Mouse (Mus musculus): ENCODE measurements around the gene Jade3. TPM values are rescaled to one million over a fixed set of nuclear protein-coding genes. Genes with fewer than 3 reads are reported as not detected.
"Not testable (repeated sequence)": the region's sequence is repeated elsewhere in the genome, so short reads cannot be mapped to it uniquely, and the experiment has no call there.

Gene Jade3
- polyA plus RNA-seq (2015; fragmentation: Nextera tagmentation; extraction: Ambion mirVana), result 4.1 and 4.3 TPM in 2 replicates

DNA sequence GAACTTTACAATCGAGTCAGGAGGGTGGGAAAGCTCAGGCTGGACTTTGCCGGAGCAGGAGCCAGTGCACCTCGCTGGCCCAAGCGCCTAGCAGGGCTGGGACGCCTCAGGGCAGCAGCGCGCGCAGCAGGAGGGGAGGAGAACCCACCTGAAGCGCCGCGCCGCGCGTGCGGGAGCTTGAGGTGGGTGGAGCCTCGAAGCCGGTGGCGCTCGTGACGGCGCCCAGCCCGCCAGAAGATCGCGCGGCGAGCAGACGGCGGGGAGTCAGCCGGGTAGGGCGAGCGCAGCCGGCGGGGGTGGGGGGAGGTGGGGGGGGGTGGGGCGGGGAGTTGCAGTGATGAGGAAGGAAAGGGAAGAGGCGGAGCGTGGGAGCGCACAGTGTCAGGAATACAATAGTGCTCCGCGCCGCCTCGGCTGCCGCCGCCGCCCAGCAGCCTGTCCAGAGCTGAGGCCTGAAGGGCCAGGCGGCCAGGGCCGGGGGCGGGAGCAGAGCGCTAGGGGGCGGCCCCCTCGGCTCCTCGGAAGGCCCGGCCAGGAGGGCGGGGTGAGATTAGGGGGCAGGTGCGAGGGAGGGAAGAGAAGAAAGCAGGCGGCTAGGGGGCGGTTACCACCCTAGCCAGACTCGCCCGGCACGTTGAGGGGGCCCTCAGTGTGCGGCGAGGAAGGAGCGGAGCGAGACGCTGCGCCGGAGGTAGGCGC is at the start of gene Jade3:
Gene Jade3, plus strand, starts transcription at position 549 of the 699 bp plus-strand sequence.
- H3K9ac ChIP-seq (ENCODE audit: low read length), result peak within 1 kb of the TSS; percentile 68
- no peaks in the 10 kb centered on the region; the same call in 1 of the 2 replicates for H3K36me3 ChIP-seq (ENCODE audit: control insufficient read depth, insufficient read depth)
- H3K27me3 ChIP-seq (ENCODE audit: control insufficient read depth, insufficient read depth, low read length), result no peaks in the 10 kb centered on the region
- peak; percentile 94 for ATAC-seq (replicated peaks; ENCODE audit: extremely low read depth, insufficient read depth, low FRiP score)
- 18% methylated on average over 55 of the region's 67 CpGs for WGBS
- no peaks in the 10 kb centered on the region for H3K9me3 ChIP-seq (replicated peaks; ENCODE audit: control insufficient read depth, low read length)
- peak within 1 kb of the TSS; percentile 63 for H3K4me2 ChIP-seq (ENCODE audit: low read depth, low read length)
- H3K4me3 ChIP-seq (ENCODE audit: low read length), result peak within 1 kb of the TSS; percentile 69
- peak within 1 kb of the TSS; percentile 89 for H3K27ac ChIP-seq (ENCODE audit: low read length)
- no peaks in the 10 kb centered on the region for H3K4me1 ChIP-seq (ENCODE audit: control insufficient read depth, insufficient read depth, low read length)

DNA sequence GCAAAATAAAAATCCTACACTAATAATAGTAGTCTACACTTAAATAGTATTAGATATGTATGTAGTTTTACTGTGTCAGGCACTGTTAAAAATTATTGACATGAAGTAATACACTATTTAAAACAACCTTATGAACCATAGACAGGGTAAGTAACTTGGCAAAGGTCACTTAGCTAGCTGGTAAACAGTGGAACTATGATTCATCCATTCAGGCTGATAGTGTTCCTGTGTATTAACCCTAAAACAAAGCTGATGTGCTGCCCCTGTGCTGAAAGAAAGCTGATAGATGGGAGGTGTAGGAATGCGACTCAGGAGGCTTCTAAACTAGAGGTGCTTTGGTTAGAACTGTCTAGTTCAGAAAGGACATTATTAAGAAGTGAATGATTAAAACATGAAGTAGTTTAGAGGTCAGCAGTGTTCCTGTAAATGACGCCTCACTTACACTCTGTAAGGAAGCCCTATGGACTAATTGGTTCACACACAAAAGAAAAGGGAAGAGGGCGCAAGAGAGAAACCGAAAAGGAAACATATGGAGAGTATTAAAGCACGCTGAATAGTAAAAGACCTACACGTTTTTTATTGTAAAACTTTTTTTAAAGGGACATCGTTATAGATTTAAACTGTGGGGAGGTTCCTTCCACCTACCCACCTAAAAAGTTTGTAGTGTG is 46.0 kb upstream of the Jade3 start:
- Histone ChIP-seq H3K36me3 (ENCODE audit: control insufficient read depth, insufficient read depth) (no peaks in the 10 kb centered on the region; the same call in 1 of the 2 replicates), H3K4me1 (ENCODE audit: control insufficient read depth, insufficient read depth, low read length) (no peaks in the 10 kb centered on the region), H3K9me3 (replicated peaks; ENCODE audit: control insufficient read depth, low read length) (no peaks in the 10 kb centered on the region), H3K4me2 (ENCODE audit: low read depth, low read length) (no peak overlapping the region), H3K9ac (ENCODE audit: low read length) (no peak overlapping the region), H3K27me3 (ENCODE audit: control insufficient read depth, insufficient read depth, low read length) (no peaks in the 10 kb centered on the region), H3K4me3 (ENCODE audit: low read length) (no peak overlapping the region), H3K27ac (ENCODE audit: low read length) (no peak overlapping the region)
- ATAC-seq (replicated peaks; ENCODE audit: extremely low read depth, insufficient read depth, low FRiP score), result no peak
- 71% methylated on average over 7 of the region's 7 CpGs for whole genome bisulfite sequencing

DNA sequence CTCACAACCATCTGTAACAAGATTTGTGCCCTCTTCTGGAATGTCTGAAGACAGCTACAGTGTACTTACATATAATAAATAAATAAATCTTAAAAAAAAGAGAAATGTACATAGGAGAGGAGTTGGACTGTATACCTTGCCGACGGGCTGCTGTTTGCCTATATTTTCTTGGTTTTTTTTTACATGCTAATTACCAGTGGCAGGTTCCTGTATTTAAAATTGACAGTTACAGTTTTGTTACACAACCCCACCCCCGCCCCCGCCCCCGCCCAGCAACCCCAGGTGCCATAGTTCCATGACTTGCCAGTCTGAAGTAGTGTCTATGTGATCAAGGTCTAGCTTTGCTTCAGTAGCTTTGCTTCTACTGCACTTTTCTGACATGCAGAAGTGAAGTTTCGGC is 43.2 kb upstream of the Jade3 start:
- H3K9ac ChIP-seq (ENCODE audit: low read length), result no peak overlapping the region
- ATAC-seq (replicated peaks; ENCODE audit: extremely low read depth, insufficient read depth, low FRiP score), result no peak
- no peaks in the 10 kb centered on the region for H3K9me3 ChIP-seq (replicated peaks; ENCODE audit: control insufficient read depth, low read length)
- H3K4me2 ChIP-seq (ENCODE audit: low read depth, low read length), result no peak overlapping the region
- no peak overlapping the region for H3K4me3 ChIP-seq (ENCODE audit: low read length)
- no peaks in the 10 kb centered on the region for H3K27me3 ChIP-seq (ENCODE audit: control insufficient read depth, insufficient read depth, low read length)
- H3K36me3 ChIP-seq (ENCODE audit: control insufficient read depth, insufficient read depth), result no peaks in the 10 kb centered on the region; the same call in 1 of the 2 replicates
- no peaks in the 10 kb centered on the region for H3K4me1 ChIP-seq (ENCODE audit: control insufficient read depth, insufficient read depth, low read length)
- H3K27ac ChIP-seq (ENCODE audit: low read length), result no peak overlapping the region
- 74% methylated on average over 6 of the region's 6 CpGs for WGBS

DNA sequence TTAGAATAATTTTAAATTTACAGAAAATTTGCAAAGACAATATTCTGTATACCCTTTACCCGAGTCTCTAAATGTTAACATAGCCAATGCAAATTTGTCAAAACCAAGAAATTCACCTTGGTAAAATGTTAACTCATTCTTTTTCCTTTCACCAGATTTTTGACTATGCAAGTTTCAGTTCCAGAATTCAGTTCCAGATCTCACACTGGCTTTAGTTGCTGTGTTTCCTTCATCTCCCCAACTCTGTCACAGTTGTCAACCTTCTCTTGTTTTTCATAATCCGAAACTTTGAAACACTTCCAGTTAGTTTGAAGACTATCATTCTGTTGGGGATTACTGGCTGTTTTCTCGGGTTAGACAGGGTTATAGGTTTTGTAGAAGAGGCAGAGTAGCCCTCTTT is 38.5 kb upstream of the Jade3 start:
- H3K4me3 ChIP-seq (ENCODE audit: low read length), result no peak overlapping the region
- no peak overlapping the region for H3K9ac ChIP-seq (ENCODE audit: low read length)
- H3K4me1 ChIP-seq (ENCODE audit: control insufficient read depth, insufficient read depth, low read length), result no peaks in the 10 kb centered on the region
- no peaks in the 10 kb centered on the region for H3K9me3 ChIP-seq (replicated peaks; ENCODE audit: control insufficient read depth, low read length)
- H3K4me2 ChIP-seq (ENCODE audit: low read depth, low read length), result no peak overlapping the region
- no peak for ATAC-seq (replicated peaks; ENCODE audit: extremely low read depth, insufficient read depth, low FRiP score)
- no peak overlapping the region for H3K27ac ChIP-seq (ENCODE audit: low read length)
- H3K27me3 ChIP-seq (ENCODE audit: control insufficient read depth, insufficient read depth, low read length), result no peaks in the 10 kb centered on the region
- no peaks in the 10 kb centered on the region for H3K36me3 ChIP-seq (ENCODE audit: control insufficient read depth, insufficient read depth)
- WGBS, result 68% methylated on average over 3 of the region's 3 CpGs

DNA sequence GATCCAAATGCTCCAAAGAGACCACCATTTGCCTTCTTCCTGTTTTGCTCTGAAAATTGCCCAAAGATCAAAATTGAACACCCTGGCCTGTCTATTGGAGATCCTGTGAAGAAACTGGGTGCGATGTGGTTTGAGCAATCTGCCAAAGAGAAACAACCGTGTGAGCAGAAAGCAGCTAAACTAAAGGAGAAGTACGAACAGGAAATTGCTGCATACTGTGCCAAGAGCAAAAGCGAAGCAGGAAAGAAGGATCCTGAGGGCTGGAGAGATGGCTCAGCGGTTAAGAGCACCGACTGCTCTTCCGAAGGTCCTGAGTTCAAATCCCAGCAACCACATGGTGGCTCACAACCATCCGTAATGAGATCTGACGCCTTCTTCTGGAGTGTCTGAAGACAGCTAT is 33.5 kb upstream of the Jade3 start:
- not testable (repeated sequence) for H3K27me3 ChIP-seq (ENCODE audit: control insufficient read depth, insufficient read depth, low read length); H3K4me3 ChIP-seq (ENCODE audit: low read length); H3K9me3 ChIP-seq (replicated peaks; ENCODE audit: control insufficient read depth, low read length); H3K4me2 ChIP-seq (ENCODE audit: low read depth, low read length); H3K9ac ChIP-seq (ENCODE audit: low read length); H3K27ac ChIP-seq (ENCODE audit: low read length); H3K36me3 ChIP-seq (ENCODE audit: control insufficient read depth, insufficient read depth); ATAC-seq (replicated peaks; ENCODE audit: extremely low read depth, insufficient read depth, low FRiP score); H3K4me1 ChIP-seq (ENCODE audit: control insufficient read depth, insufficient read depth, low read length)
- 79% methylated on average over 9 of the region's 9 CpGs for WGBS

DNA sequence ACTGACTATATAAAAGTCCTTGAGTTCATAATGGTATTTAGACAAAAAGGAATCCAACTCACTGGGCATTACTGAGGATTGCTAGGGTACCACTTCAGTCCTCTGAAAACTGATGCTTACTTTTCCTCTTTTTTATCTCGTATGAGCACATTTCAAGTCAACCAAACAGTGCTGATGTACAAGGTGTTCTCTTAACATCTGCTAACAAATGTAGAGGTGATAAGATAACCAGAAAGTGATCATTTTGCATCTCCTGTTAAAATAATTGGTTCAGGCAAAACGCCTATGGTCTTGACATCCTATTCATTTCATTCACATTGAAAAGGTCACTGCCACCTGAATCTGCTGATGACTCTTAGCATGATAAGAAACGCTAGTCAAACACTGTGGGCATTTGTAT is 32.5 kb upstream of the Jade3 start:
- no peak overlapping the region for H3K9ac ChIP-seq (ENCODE audit: low read length)
- ATAC-seq (replicated peaks; ENCODE audit: extremely low read depth, insufficient read depth, low FRiP score), result no peak
- H3K4me2 ChIP-seq (ENCODE audit: low read depth, low read length), result no peak overlapping the region
- no peaks in the 10 kb centered on the region for H3K9me3 ChIP-seq (replicated peaks; ENCODE audit: control insufficient read depth, low read length)
- no peaks in the 10 kb centered on the region for H3K36me3 ChIP-seq (ENCODE audit: control insufficient read depth, insufficient read depth)
- no peak overlapping the region for H3K4me3 ChIP-seq (ENCODE audit: low read length)
- no peaks in the 10 kb centered on the region for H3K27me3 ChIP-seq (ENCODE audit: control insufficient read depth, insufficient read depth, low read length)
- H3K27ac ChIP-seq (ENCODE audit: low read length), result no peak overlapping the region
- no peaks in the 10 kb centered on the region for H3K4me1 ChIP-seq (ENCODE audit: control insufficient read depth, insufficient read depth, low read length)
- WGBS, result 58% methylated on average over 3 of the region's 3 CpGs

DNA sequence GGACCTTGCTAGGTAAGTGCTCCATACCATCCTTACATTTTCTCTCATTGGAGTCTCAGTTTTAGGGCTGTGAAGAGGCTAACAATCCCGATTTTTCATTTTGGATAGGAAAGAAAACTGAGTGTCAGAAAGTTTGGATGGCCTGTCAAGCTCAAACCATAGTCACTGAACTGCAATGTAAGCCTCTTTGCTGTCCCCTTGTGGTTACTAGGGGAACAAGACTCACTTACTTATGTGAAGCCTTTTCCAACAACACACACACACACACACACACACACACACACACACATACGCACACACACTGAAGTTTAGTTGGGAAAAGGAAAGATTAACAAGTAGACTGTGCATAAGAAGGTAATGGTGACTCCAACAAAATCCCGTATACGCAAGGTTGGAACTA is 21.4 kb upstream of the Jade3 start:
- ATAC-seq (replicated peaks; ENCODE audit: extremely low read depth, insufficient read depth, low FRiP score), result no peak
- Histone ChIP-seq H3K36me3 (ENCODE audit: control insufficient read depth, insufficient read depth) (no peaks in the 10 kb centered on the region; the same call in 1 of the 2 replicates), H3K9ac (ENCODE audit: low read length) (no peak overlapping the region), H3K27ac (ENCODE audit: low read length) (no peak overlapping the region), H3K4me3 (ENCODE audit: low read length) (no peak overlapping the region), H3K4me2 (ENCODE audit: low read depth, low read length) (no peak overlapping the region), H3K27me3 (ENCODE audit: control insufficient read depth, insufficient read depth, low read length) (no peaks in the 10 kb centered on the region), H3K9me3 (replicated peaks; ENCODE audit: control insufficient read depth, low read length) (no peaks in the 10 kb centered on the region), H3K4me1 (ENCODE audit: control insufficient read depth, insufficient read depth, low read length) (no peaks in the 10 kb centered on the region)
- WGBS, result 78% methylated on average over 4 of the region's 4 CpGs

DNA sequence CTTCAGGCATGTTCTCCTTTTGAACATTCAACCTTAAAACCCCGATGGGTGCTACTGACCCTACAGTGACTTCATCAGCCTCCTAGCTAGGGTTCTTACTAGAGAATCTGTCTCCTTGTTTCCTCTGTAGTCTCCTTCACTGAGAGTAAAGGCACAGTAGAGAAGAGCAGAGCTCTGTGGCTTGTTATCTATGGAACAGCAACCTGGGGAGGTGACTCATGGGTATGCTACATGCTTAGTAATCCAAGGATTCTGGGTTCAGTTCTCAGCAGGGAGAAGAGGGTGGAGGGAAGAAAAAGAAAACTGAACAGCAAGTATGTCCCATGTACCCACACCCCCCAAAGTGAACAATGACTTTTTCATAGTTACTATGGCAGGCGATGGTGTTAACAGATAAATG is 18.6 kb upstream of the Jade3 start:
- ATAC-seq (replicated peaks; ENCODE audit: extremely low read depth, insufficient read depth, low FRiP score), result no peak

DNA sequence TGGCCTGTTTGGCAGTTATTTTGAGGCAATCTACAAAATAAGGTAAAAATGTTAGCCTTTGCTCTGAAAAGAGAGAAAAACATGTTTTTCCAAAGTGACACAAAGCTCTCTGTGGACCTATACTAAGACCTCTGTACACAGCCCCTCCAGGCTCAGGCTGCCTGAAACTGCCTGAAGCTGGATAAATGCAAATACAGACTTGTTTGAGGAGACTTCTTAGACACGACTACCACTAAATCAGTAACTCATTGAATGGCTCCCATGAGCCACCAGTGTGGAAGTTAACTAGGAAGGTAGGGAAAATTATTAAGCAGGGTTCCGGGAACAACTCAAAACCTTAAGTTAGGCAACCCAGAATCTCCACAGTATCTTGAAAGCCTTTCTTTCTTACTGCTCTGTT is 17.8 kb upstream of the Jade3 start:
- H3K4me1 ChIP-seq (ENCODE audit: control insufficient read depth, insufficient read depth, low read length), result no peaks in the 10 kb centered on the region
- no peak overlapping the region for H3K4me2 ChIP-seq (ENCODE audit: low read depth, low read length)
- ATAC-seq (replicated peaks; ENCODE audit: extremely low read depth, insufficient read depth, low FRiP score), result no peak
- H3K4me3 ChIP-seq (ENCODE audit: low read length), result no peak overlapping the region
- H3K36me3 ChIP-seq (ENCODE audit: control insufficient read depth, insufficient read depth), result no peaks in the 10 kb centered on the region
- 65% methylated on average over 2 of the region's 2 CpGs for WGBS
- H3K9me3 ChIP-seq (replicated peaks; ENCODE audit: control insufficient read depth, low read length), result no peaks in the 10 kb centered on the region
- no peak overlapping the region for H3K27ac ChIP-seq (ENCODE audit: low read length)
- H3K27me3 ChIP-seq (ENCODE audit: control insufficient read depth, insufficient read depth, low read length), result no peaks in the 10 kb centered on the region
- H3K9ac ChIP-seq (ENCODE audit: low read length), result no peak overlapping the region

More for the DNA sequence above, 18.6 kb upstream of the Jade3 start:
- Histone ChIP-seq H3K27ac (ENCODE audit: low read length) (no peak overlapping the region), H3K4me1 (ENCODE audit: control insufficient read depth, insufficient read depth, low read length) (no peaks in the 10 kb centered on the region), H3K9me3 (replicated peaks; ENCODE audit: control insufficient read depth, low read length) (no peaks in the 10 kb centered on the region), H3K36me3 (ENCODE audit: control insufficient read depth, insufficient read depth) (no peaks in the 10 kb centered on the region), H3K27me3 (ENCODE audit: control insufficient read depth, insufficient read depth, low read length) (no peaks in the 10 kb centered on the region), H3K4me3 (ENCODE audit: low read length) (no peak overlapping the region), H3K9ac (ENCODE audit: low read length) (no peak overlapping the region), H3K4me2 (ENCODE audit: low read depth, low read length) (no peak overlapping the region)
- WGBS, result 87% methylated on average over 2 of the region's 2 CpGs
